Mouse (Mus musculus) hindbrain, embryonic 10.5 days (tissue): ENCODE results near the gene Tnip1. TPM values are rescaled to one million over a fixed set of nuclear protein-coding genes. Genes with fewer than 3 reads are reported as not detected.
"Not testable (repeated sequence)": the region's sequence is repeated elsewhere in the genome, so short reads cannot be mapped to it uniquely, and the experiment has no call there.

Experiments used
- DNase-seq: peaks from one replicate; pipeline ENCODE4 v3.0.0-alpha.2; 2017; ENCODE audit warnings: low spot score
- H3K27ac ChIP-seq: fragments of 300-500 bp; sonication (generic); 2 replicates; pipeline ENCODE4 v1.5.1; 2016; ENCODE audit warnings: mild to moderate bottlenecking, moderate library complexity
- H3K27me3 ChIP-seq: fragments of 300-500 bp; sonication (generic); 2 replicates; pipeline ENCODE4 v1.6.1; 2016; ENCODE audit warnings: mild to moderate bottlenecking; ENCODE audit not compliant: poor library complexity, insufficient read depth, severe bottlenecking
- H3K36me3 ChIP-seq: fragments of 300-500 bp; sonication (generic); 2 replicates; pipeline ENCODE4 v1.6.1; 2016; ENCODE audit warnings: mild to moderate bottlenecking, moderate library complexity
- H3K4me1 ChIP-seq: fragments of 300-500 bp; sonication (generic); replicated peaks from 2 replicates; pipeline ENCODE4 v1.6.1; 2016; ENCODE audit warnings: mild to moderate bottlenecking
- H3K4me3 ChIP-seq: fragments of 300-500 bp; sonication (generic); 2 replicates; pipeline ENCODE4 v1.5.1; 2016; ENCODE audit warnings: mild to moderate bottlenecking, moderate library complexity
- H3K9me3 ChIP-seq: fragments of 300-500 bp; sonication (generic); 2 replicates; pipeline ENCODE4 v1.6.1; 2016; ENCODE audit warnings: mild to moderate bottlenecking, moderate library complexity
- WGBS: fragments of 180-500 bp; shearing (Covaris S2); methylation state at CpG from one replicate; pipeline ENCODE4 v1.1.7; 2016; 5-methylcytosine and 5-hydroxymethylcytosine counted together
- polyA plus RNA-seq: library from polyadenylated mRNA; unstranded; fragments of >200 nt; fragmentation: Nextera tagmentation; extraction: Ambion mirVana; gene quantifications from 2 replicates; pipeline ENCODE4 v1.2.1, GENCODE M21; 2016

The Tnip1 gene
- polyA plus RNA-seq, 1 experiment from 2014 or later: 14.2 TPM

GRCm38 (mm10) chr11:54896646-54897045 is 66.1 kb downstream of the Tnip1 start:
- not testable (repeated sequence) for H3K27ac ChIP-seq, H3K27me3 ChIP-seq, H3K9me3 ChIP-seq, H3K4me3 ChIP-seq, DNase-seq, H3K36me3 ChIP-seq
- peaks cover 20% of the 10 kb centered on the region for H3K4me1 ChIP-seq
- 94% methylated on average over 3 of the region's 3 CpGs for WGBS

GRCm38 (mm10) chr11:54894589-54894988 is 68.1 kb downstream of the Tnip1 start:
- Histone ChIP-seq H3K27me3 (no peaks in the 10 kb centered on the region), H3K4me3 (no peak overlapping the region), H3K36me3 (no peaks in the 10 kb centered on the region), H3K9me3 (no peaks in the 10 kb centered on the region), H3K27ac (no peak overlapping the region), H3K4me1 (peaks cover 22% of the 10 kb centered on the region)
- 76% methylated on average over 9 of the region's 9 CpGs for WGBS
- no peak for DNase-seq

GRCm38 (mm10) chr11:54892091-54892490 is 70.6 kb downstream of the Tnip1 start:
- H3K36me3 ChIP-seq: no peaks in the 10 kb centered on the region
- 47% methylated on average over 7 of the region's 7 CpGs for WGBS
- H3K4me3 ChIP-seq: no peak overlapping the region
- no peaks in the 10 kb centered on the region for H3K9me3 ChIP-seq
- peaks cover 16% of the 10 kb centered on the region; the same call in 1 of the 2 replicates for H3K4me1 ChIP-seq
- no peak for DNase-seq
- H3K27me3 ChIP-seq: no peaks in the 10 kb centered on the region
- no peak overlapping the region for H3K27ac ChIP-seq

- Histone ChIP-seq H3K36me3 (no peaks in the 10 kb centered on the region), H3K27ac (no peak overlapping the region), H3K27me3 (no peaks in the 10 kb centered on the region), H3K4me3 (no peak overlapping the region), H3K4me1 (peaks cover 15% of the 10 kb centered on the region; the same call in 1 of the 2 replicates), H3K9me3 (no peaks in the 10 kb centered on the region)
- 77% methylated on average over 5 of the region's 5 CpGs for WGBS
- DNase-seq: no peak
These were observed 71.4 kb downstream of the Tnip1 start for GRCm38 (mm10) chr11:54891341-54891740.

- no peak overlapping the region for H3K27ac ChIP-seq
- H3K27me3 ChIP-seq: no peaks in the 10 kb centered on the region
- DNase-seq: no peak
- H3K4me3 ChIP-seq: no peak overlapping the region
- H3K4me1 ChIP-seq: peaks cover 25% of the 10 kb centered on the region
- H3K36me3 ChIP-seq: no peaks in the 10 kb centered on the region
- no peaks in the 10 kb centered on the region for H3K9me3 ChIP-seq
- WGBS: 87% methylated on average over 6 of the region's 6 CpGs
These were observed 74.8 kb downstream of the Tnip1 start for GRCm38 (mm10) chr11:54887927-54888326.

GRCm38 (mm10) chr11:54885406-54885805 is 77.3 kb downstream of the Tnip1 start:
- Histone ChIP-seq H3K36me3 (no peaks in the 10 kb centered on the region), H3K9me3 (no peaks in the 10 kb centered on the region), H3K4me1 (peaks cover 29% of the 10 kb centered on the region), H3K27me3 (no peaks in the 10 kb centered on the region), H3K27ac (no peak overlapping the region; the same call in 1 of the 2 replicates), H3K4me3 (no peak overlapping the region)
- WGBS: 91% methylated on average over 2 of the region's 2 CpGs
- DNase-seq: no peak

- peak overlapping the region; percentile 43 for H3K27ac ChIP-seq
- H3K4me3 ChIP-seq: no peak overlapping the region
- peak; percentile 38 for DNase-seq
- H3K4me1 ChIP-seq: peaks cover 29% of the 10 kb centered on the region
- H3K27me3 ChIP-seq: no peaks in the 10 kb centered on the region
- H3K36me3 ChIP-seq: no peaks in the 10 kb centered on the region
- no peaks in the 10 kb centered on the region for H3K9me3 ChIP-seq
- WGBS: 16% methylated on average over 5 of the region's 5 CpGs
These were observed 77.8 kb downstream of the Tnip1 start for GRCm38 (mm10) chr11:54884937-54885336.

- H3K27me3 ChIP-seq: no peaks in the 10 kb centered on the region
- H3K27ac ChIP-seq: peak overlapping the region; percentile 43; the same call in 1 of the 2 replicates
- H3K4me3 ChIP-seq: no peak overlapping the region
- H3K4me1 ChIP-seq: peaks cover 29% of the 10 kb centered on the region
- no peaks in the 10 kb centered on the region for H3K9me3 ChIP-seq
- H3K36me3 ChIP-seq: no peaks in the 10 kb centered on the region
- no peak for DNase-seq
- WGBS: 72% methylated on average over 5 of the region's 5 CpGs
These were observed 78.4 kb downstream of the Tnip1 start for GRCm38 (mm10) chr11:54884197-54884828.

- DNase-seq: no peak
- Histone ChIP-seq H3K4me1 (peaks cover 29% of the 10 kb centered on the region), H3K4me3 (no peak overlapping the region), H3K36me3 (no peaks in the 10 kb centered on the region), H3K27ac (no peak overlapping the region), H3K9me3 (no peaks in the 10 kb centered on the region), H3K27me3 (no peaks in the 10 kb centered on the region)
- 38% methylated on average over 8 of the region's 8 CpGs for WGBS
These were observed 80.0 kb downstream of the Tnip1 start for GRCm38 (mm10) chr11:54882671-54883070.

- Histone ChIP-seq H3K9me3 (no peaks in the 10 kb centered on the region), H3K4me1 (peaks cover 29% of the 10 kb centered on the region), H3K36me3 (no peaks in the 10 kb centered on the region), H3K4me3 (no peak overlapping the region), H3K27me3 (no peaks in the 10 kb centered on the region), H3K27ac (no peak overlapping the region)
- no peak for DNase-seq
- 14% methylated on average over 2 of the region's 2 CpGs for WGBS
These were observed 81.7 kb downstream of the Tnip1 start for GRCm38 (mm10) chr11:54881051-54881474.

- Histone ChIP-seq H3K4me1 (peaks cover 23% of the 10 kb centered on the region), H3K27ac (no peak overlapping the region), H3K9me3 (no peaks in the 10 kb centered on the region), H3K4me3 (no peak overlapping the region), H3K27me3 (no peaks in the 10 kb centered on the region), H3K36me3 (peaks cover 4% of the 10 kb centered on the region; the same call in 1 of the 2 replicates)
- DNase-seq: no peak
- WGBS: 80% methylated on average over 10 of the region's 10 CpGs
These were observed 82.8 kb downstream of the Tnip1 start for GRCm38 (mm10) chr11:54879922-54880321.

- Histone ChIP-seq H3K27me3 (no peaks in the 10 kb centered on the region), H3K27ac (no peak overlapping the region), H3K36me3 (peaks cover 9% of the 10 kb centered on the region), H3K4me3 (no peak overlapping the region), H3K9me3 (no peaks in the 10 kb centered on the region), H3K4me1 (peaks cover 18% of the 10 kb centered on the region)
- WGBS: 43% methylated on average over 4 of the region's 4 CpGs
- no peak for DNase-seq
These were observed 83.3 kb downstream of the Tnip1 start for GRCm38 (mm10) chr11:54879434-54879833.

- Histone ChIP-seq H3K27me3 (no peaks in the 10 kb centered on the region), H3K9me3 (no peaks in the 10 kb centered on the region), H3K4me1 (peaks cover 17% of the 10 kb centered on the region), H3K4me3 (no peak overlapping the region), H3K27ac (no peak overlapping the region), H3K36me3 (peaks cover 15% of the 10 kb centered on the region)
- DNase-seq: no peak
- WGBS: 83% methylated on average over 6 of the region's 6 CpGs
These were observed 83.8 kb downstream of the Tnip1 start for GRCm38 (mm10) chr11:54878893-54879292.

GRCm38 (mm10) chr11:54876031-54876430 is 86.7 kb downstream of the Tnip1 start:
- no peak for DNase-seq
- H3K4me1 ChIP-seq: peaks cover 4% of the 10 kb centered on the region
- no peaks in the 10 kb centered on the region for H3K9me3 ChIP-seq
- WGBS: 83% methylated on average over 5 of the region's 5 CpGs
- no peak overlapping the region for H3K27ac ChIP-seq
- no peak overlapping the region for H3K4me3 ChIP-seq
- peaks cover 43% of the 10 kb centered on the region for H3K36me3 ChIP-seq
- H3K27me3 ChIP-seq: no peaks in the 10 kb centered on the region
